8 mouse cellular contexts compared by ENCODE assay signal in the genomic region with DNA sequence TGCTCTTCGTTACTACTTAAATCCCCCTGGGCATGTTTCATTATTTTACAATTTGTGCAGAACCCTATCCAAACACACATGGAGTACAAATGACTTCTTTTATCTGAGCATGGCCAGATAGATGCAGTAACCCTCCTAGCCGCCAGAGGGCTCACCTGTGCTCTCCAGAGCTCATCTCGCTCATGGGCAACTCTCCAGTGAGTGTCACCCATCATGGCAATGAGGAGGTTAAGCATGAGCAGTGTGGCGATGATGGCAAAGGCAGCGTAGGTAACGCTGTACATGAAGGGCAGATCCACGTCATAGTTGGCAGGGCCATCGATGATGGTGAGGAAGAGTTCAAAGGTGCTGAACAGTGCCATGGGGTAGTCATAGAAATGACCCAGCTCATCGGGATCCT. TPM values are rescaled to one million over a fixed set of nuclear protein-coding genes. Genes with fewer than 3 reads are reported as not detected.
DNase-seq lines count a peak whose midpoint lies in the region; ATAC-seq and TF ChIP-seq lines count a peak whose summit lies in the region.

No protein-coding gene starts in this region.

- H3K79me2 ChIP-seq in CH12.LX (replicated peaks; ENCODE audit: control insufficient read depth, extremely low read depth, insufficient read depth, poor library complexity, severe bottlenecking): no peaks in the 10 kb centered on the region

- TF ChIP-seq CTCF in CH12.LX (conservative IDR thresholded peaks at IDR 0.05 in 1 of 2, IDR thresholded peaks at IDR 0.05 in 1 of 2; ENCODE audit: low read depth in 2 of 2, low read length in 2 of 2): peak; percentile 32 to 34

- no peak overlapping the region for H3K27ac ChIP-seq in CH12.LX (ENCODE audit: insufficient read depth, low read depth)
- H3K27ac ChIP-seq in liver, embryonic 13.5 days: no peak overlapping the region

- TF ChIP-seq EP300 in CH12.LX (IDR thresholded peaks at IDR 0.05; ENCODE audit: low read length): no peak

- no peak overlapping the region for H3K4me2 ChIP-seq in CH12.LX (ENCODE audit: insufficient read depth, low read depth, poor library complexity, severe bottlenecking)
- H3K4me2 ChIP-seq in liver, embryonic 13.5 days: no peak overlapping the region

- H3K36me3 ChIP-seq in CH12.LX (replicated peaks in 1 of 2; ENCODE audit: control insufficient read depth in 1 of 2, insufficient read depth in 1 of 2, low read length in 1 of 2): no peaks in the 10 kb centered on the region
- no peaks in the 10 kb centered on the region for H3K36me3 ChIP-seq in liver, embryonic 13.5 days

- peak; percentile 17 for DNase-seq in kidney, adult 9 months
- DNase-seq in kidney, postnatal 25 days: no peak
- peak; percentile 27 for DNase-seq in CH12.LX (ENCODE audit: extremely low read depth)
- peak; percentile 15 for DNase-seq in adipocyte (ENCODE audit: low spot score)
- DNase-seq in liver, embryonic 13.5 days: peak; percentile 18
- DNase-seq in right cerebral cortex, postnatal 14 days: peak; percentile 69
- DNase-seq in neural tube, embryonic 10.5 days (ENCODE audit: extremely low spot score, low spot score): no peak
- no peak for DNase-seq in layer of hippocampus, postnatal 36 days

- peaks cover 0 to 14% of the 10 kb centered on the region in 2 experiments; a peak in 2 of 4 replicates for H3K4me1 ChIP-seq in CH12.LX (ENCODE audit: control insufficient read depth in 1 of 2, insufficient read depth in 2 of 2)
- no peaks in the 10 kb centered on the region for H3K4me1 ChIP-seq in liver, embryonic 13.5 days (replicated peaks)

- H3K9ac ChIP-seq in CH12.LX (ENCODE audit: insufficient read depth, low read depth): no peak overlapping the region
- H3K9ac ChIP-seq in liver, embryonic 13.5 days: no peak overlapping the region

- no peak for ATAC-seq in liver, embryonic 13.5 days (ENCODE audit: low read depth)

- no peaks in the 10 kb centered on the region for H3K27me3 ChIP-seq in CH12.LX (replicated peaks)
- H3K27me3 ChIP-seq in liver, embryonic 13.5 days: no peaks in the 10 kb centered on the region

- dilution Hi-C loops in CH12.LX (cut with MboI; ENCODE audit: extremely low pct_ligation_motif_present, extremely low pct_unique_long_range_greater_than_20kb, low sequenced_read_pairs): no loop called here

- no peak; the same call in 1 of the 2 replicates for TF ChIP-seq RAD21 in CH12.LX (IDR thresholded peaks at IDR 0.05; ENCODE audit: low read depth, low read length)

- WGBS in liver, embryonic 13.5 days (ENCODE audit: insufficient replicate concordance): 52% methylated on average over 9 of the region's 9 CpGs

- H3K9me3 ChIP-seq in CH12.LX (replicated peaks; ENCODE audit: low read length): no peaks in the 10 kb centered on the region
- H3K9me3 ChIP-seq in liver, embryonic 13.5 days (replicated peaks): no peaks in the 10 kb centered on the region

- no peak overlapping the region for H3K4me3 ChIP-seq in CH12.LX (replicated peaks in 1 of 3; ENCODE audit: low read depth in 2 of 3, low read length in 2 of 3, poor library complexity in 1 of 3)
- no peak overlapping the region for H3K4me3 ChIP-seq in liver, embryonic 13.5 days (replicated peaks)

- no peak for TF ChIP-seq POLR2A in CH12.LX (IDR thresholded peaks at IDR 0.05; ENCODE audit: low read depth, low read length)

- in situ Hi-C loops in CH12.LX (cut with MboI; ENCODE audit: low pct_ligation_motif_present, low pct_unique_long_range_greater_than_20kb, low sequenced_read_pairs): no loop called here

TF ChIP-seq in CH12.LX, 34 proteins besides CTCF, POLR2A, EP300 and RAD21:
- TF ChIP-seq TBP (conservative IDR thresholded peaks at IDR 0.05; ENCODE audit: low read depth, low read length) (no peak), E2F4 (IDR thresholded peaks at IDR 0.05; ENCODE audit: insufficient replicate concordance, low read depth, low read length) (no peak), SMC3 (IDR thresholded peaks at IDR 0.05; ENCODE audit: low read depth, low read length) (peak; percentile 12), PAX5 (IDR thresholded peaks at IDR 0.05; ENCODE audit: low read length) (no peak), NRF1 (IDR thresholded peaks at IDR 0.05; ENCODE audit: low read depth, low read length) (no peak)
TF ChIP-seq in CH12.LX: peak in this region for 1.

RNA-seq across cellular contexts. Expression of a gene that starts 13.5 kb away (rescaled TPM):
- not detected in 2 replicates for total RNA-seq in CH12.LX (2012; rRNA removed)
- not detected in 2 replicates for total RNA-seq in CH12.LX (2014; rRNA removed)
- polyA plus RNA-seq in CH12.LX (2012; ENCODE audit: insufficient read length, low read depth): not detected in 2 replicates
- 0.08 and 0.10 TPM in 2 replicates for polyA plus RNA-seq in liver, embryonic 13.5 days (2015; fragmentation: Nextera tagmentation; extraction: Ambion mirVana)
- 1 to 10 TPM in 1 of 2 experiments, under 1 TPM in 1; 0.87 to 1.2 TPM for total RNA-seq in layer of hippocampus, postnatal 36 days (2021)

RNA-seq across cellular contexts. Expression of a gene that starts 17.4 kb away (rescaled TPM):
- total RNA-seq in CH12.LX (2012; rRNA removed) (0.04 TPM in 1 of 2 replicates, not detected in the other), CH12.LX (2014; rRNA removed) (not detected in 2 replicates)
- not detected in 2 replicates for polyA plus RNA-seq in CH12.LX (2012; ENCODE audit: insufficient read length, low read depth)
- 1.1 and 1.7 TPM in 2 replicates for polyA plus RNA-seq in liver, embryonic 13.5 days (2015; fragmentation: Nextera tagmentation; extraction: Ambion mirVana)
- total RNA-seq in layer of hippocampus, postnatal 36 days (2021): 10 to 100 TPM; 67.7 to 71.2 TPM

RNA-seq across cellular contexts. Expression of a gene that starts 57.9 kb away (rescaled TPM):
- total RNA-seq in CH12.LX (2012; rRNA removed): not detected in 2 replicates
- total RNA-seq in CH12.LX (2014; rRNA removed): not detected in 2 replicates
- polyA plus RNA-seq in CH12.LX (2012; ENCODE audit: insufficient read length, low read depth): not detected in 2 replicates
- polyA plus RNA-seq in liver, embryonic 13.5 days (2015; fragmentation: Nextera tagmentation; extraction: Ambion mirVana): 0.08 TPM in 1 of 2 replicates, not detected in the other
- not detected for total RNA-seq in layer of hippocampus, postnatal 36 days (2021)

Comparison
In these comparisons a context has a peak if more than half of its experiments do, and no peak if none do; other contexts are left out.
1. DNase-seq: peak in kidney, adult 9 months (single experiment), CH12.LX (single experiment), adipocyte (single experiment), liver, embryonic 13.5 days (single experiment) and right cerebral cortex, postnatal 14 days (single experiment); none in kidney, postnatal 25 days (0 of 2), neural tube, embryonic 10.5 days (single experiment) and layer of hippocampus, postnatal 36 days (0 of 2).
2. RNA of a gene that starts 17.4 kb away (total RNA-seq): 67.7 to 71.2 TPM in layer of hippocampus, postnatal 36 days; 0.04 TPM in CH12.LX; every median in the first group is over 10 times any median in the second.